Mouse (Mus musculus): ENCODE measurements around the gene Pcdh9. TPM values are rescaled to one million over a fixed set of nuclear protein-coding genes. Genes with fewer than 3 reads are reported as not detected.

Gene Pcdh9
- polyA plus RNA-seq, 1 experiment from 2014 or later = 40.4 TPM

DNA sequence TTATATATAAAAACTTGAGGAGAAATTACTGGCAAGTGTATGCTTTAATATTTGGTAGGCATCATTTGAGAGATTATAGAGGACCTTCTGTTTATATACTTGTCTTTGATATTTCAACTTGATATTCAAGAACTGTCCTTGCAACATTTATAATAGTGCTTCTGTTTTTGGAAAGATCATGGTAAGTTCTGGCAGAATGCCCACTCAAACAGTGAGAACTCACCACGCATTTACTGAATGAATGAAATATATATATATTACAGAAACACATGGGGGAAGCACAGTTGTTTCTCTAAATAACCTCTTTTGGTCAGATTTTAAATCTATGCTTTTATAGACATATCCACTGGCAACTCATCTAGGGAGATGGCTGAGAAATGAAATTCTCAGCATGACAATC is 164.7 kb downstream of the Pcdh9 start:
- H3K9ac ChIP-seq (ENCODE audit: low read length) = no peak overlapping the region
- peak; percentile 19 for DNase-seq (ENCODE audit: low spot score, missing footprints)
- H3K4me1 ChIP-seq (ENCODE audit: control insufficient read depth, insufficient read depth, low read length) = no peaks in the 10 kb centered on the region
- no peak for ATAC-seq (ENCODE audit: low FRiP score)
- H3K27me3 ChIP-seq (ENCODE audit: control insufficient read depth, insufficient read depth, low read length) = no peaks in the 10 kb centered on the region
- no peaks in the 10 kb centered on the region for H3K9me3 ChIP-seq (ENCODE audit: control insufficient read depth, low read length)
- H3K4me3 ChIP-seq (ENCODE audit: low read depth, low read length) = no peak overlapping the region
- 82% methylated on average over 1 of the region's 1 CpGs for WGBS
- no peak overlapping the region for H3K27ac ChIP-seq (ENCODE audit: low read depth, low read length)
- H3K4me2 ChIP-seq = no peak overlapping the region
- H3K36me3 ChIP-seq (ENCODE audit: control insufficient read depth, insufficient read depth, low read length) = no peaks in the 10 kb centered on the region

DNA sequence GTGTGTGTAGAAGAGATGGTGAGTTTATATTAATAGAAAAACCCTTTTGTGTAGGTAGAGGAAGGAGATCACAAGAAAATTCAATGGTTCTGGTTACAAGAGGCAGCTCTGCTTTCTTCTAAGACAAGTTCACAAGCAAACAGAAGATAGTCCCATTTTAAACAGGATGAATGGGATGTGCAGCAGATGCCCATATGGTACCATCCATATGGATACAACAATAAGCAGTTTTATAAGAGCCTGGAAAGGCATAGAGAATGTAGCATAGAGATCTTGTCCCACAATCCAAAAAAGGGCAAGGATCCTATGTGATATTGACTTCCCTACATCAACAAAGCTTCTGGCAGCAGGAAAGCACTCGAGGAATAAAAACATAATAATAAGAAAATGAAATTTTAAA is 171.3 kb downstream of the Pcdh9 start:
- Histone ChIP-seq H3K27me3 (ENCODE audit: control insufficient read depth, insufficient read depth, low read length) (no peaks in the 10 kb centered on the region), H3K36me3 (ENCODE audit: control insufficient read depth, insufficient read depth, low read length) (no peaks in the 10 kb centered on the region), H3K9me3 (ENCODE audit: control insufficient read depth, low read length) (no peaks in the 10 kb centered on the region), H3K4me1 (ENCODE audit: control insufficient read depth, insufficient read depth, low read length) (no peaks in the 10 kb centered on the region), H3K27ac (ENCODE audit: low read depth, low read length) (no peak overlapping the region), H3K4me3 (ENCODE audit: low read depth, low read length) (no peak overlapping the region), H3K9ac (ENCODE audit: low read length) (no peak overlapping the region), H3K4me2 (no peak overlapping the region)
- no peak for ATAC-seq (ENCODE audit: low FRiP score)
- DNase-seq (ENCODE audit: low spot score, missing footprints) = peak; percentile 80
- 71% methylated on average over 1 of the region's 1 CpGs for WGBS

DNA sequence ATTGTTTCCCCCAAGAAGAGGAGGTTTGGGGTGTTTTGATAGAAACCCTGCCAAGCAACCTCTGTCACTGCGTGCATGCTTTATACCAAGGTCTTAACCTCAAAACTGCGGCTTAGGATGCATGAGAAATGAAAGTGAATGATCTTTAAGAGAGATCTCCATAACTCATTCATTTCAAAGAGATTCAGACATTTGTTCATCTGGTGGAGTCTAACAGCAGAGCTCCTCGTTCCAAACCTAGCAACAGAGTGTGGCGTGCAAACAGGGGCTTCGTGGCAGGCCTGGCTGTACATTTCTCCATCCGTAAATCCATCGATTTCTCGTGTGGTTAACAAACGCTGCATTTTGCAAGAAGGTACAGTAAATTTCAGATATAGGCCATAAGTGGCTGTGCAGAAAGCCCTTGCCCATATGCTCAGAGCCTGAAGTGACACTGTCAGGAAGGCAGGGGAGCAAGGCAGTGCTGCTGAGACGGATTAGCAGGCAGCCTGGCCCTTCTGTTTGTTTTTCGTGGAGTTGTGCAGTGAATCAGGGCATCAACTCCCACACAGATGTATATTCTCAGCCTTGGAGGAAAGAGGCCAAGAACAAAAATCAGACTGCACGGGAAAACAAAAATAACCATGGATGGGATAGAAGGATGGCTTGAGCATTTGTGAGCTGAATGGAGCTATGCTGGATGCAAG is 177.1 kb downstream of the Pcdh9 start:
- Histone ChIP-seq H3K9me3 (ENCODE audit: control insufficient read depth, low read length) (no peaks in the 10 kb centered on the region), H3K36me3 (ENCODE audit: control insufficient read depth, insufficient read depth, low read length) (no peaks in the 10 kb centered on the region), H3K27me3 (ENCODE audit: control insufficient read depth, insufficient read depth, low read length) (no peaks in the 10 kb centered on the region), H3K27ac (ENCODE audit: low read depth, low read length) (0 out of 2 replicates have a peak overlapping the region, but pooled peaks have one; percentile 20), H3K4me2 (no peak overlapping the region), H3K4me3 (ENCODE audit: low read depth, low read length) (no peak overlapping the region), H3K4me1 (ENCODE audit: control insufficient read depth, insufficient read depth, low read length) (peaks cover 5% of the 10 kb centered on the region; the same call in 1 of the 2 replicates), H3K9ac (ENCODE audit: low read length) (no peak overlapping the region)
- 63% methylated on average over 12 of the region's 12 CpGs for WGBS
- peak; percentile 84 for DNase-seq (ENCODE audit: low spot score, missing footprints)
- peak; percentile 48; the same call in 1 of the 2 replicates for ATAC-seq (ENCODE audit: low FRiP score)

DNA sequence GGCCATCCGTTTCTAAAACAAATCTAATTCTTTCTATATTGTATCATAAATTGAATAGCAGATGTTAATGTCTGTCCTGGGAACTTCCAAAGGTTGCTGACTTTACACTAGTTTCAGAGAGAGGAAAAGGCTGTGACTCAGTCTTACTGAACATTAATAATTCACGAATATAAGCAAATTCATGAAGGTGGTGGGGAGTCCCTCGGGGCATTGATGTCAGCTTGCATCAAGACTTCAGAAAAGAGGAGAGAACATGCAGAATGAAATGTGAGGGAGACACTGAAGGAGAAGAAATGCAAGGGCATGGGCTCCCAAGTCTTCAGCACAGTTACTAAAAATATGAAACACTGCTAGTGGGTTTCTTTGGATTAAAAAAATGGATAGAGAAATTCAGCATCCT is 181.8 kb downstream of the Pcdh9 start:
- Histone ChIP-seq H3K27me3 (ENCODE audit: control insufficient read depth, insufficient read depth, low read length) (no peaks in the 10 kb centered on the region), H3K9me3 (ENCODE audit: control insufficient read depth, low read length) (no peaks in the 10 kb centered on the region), H3K4me3 (ENCODE audit: low read depth, low read length) (no peak overlapping the region), H3K36me3 (ENCODE audit: control insufficient read depth, insufficient read depth, low read length) (no peaks in the 10 kb centered on the region), H3K4me2 (no peak overlapping the region), H3K27ac (ENCODE audit: low read depth, low read length) (no peak overlapping the region), H3K4me1 (ENCODE audit: control insufficient read depth, insufficient read depth, low read length) (peaks cover 3% of the 10 kb centered on the region; the same call in 1 of the 2 replicates), H3K9ac (ENCODE audit: low read length) (no peak overlapping the region)
- no peak for DNase-seq (ENCODE audit: low spot score, missing footprints)
- WGBS = 78% methylated on average over 3 of the region's 3 CpGs
- ATAC-seq (ENCODE audit: low FRiP score) = no peak

DNA sequence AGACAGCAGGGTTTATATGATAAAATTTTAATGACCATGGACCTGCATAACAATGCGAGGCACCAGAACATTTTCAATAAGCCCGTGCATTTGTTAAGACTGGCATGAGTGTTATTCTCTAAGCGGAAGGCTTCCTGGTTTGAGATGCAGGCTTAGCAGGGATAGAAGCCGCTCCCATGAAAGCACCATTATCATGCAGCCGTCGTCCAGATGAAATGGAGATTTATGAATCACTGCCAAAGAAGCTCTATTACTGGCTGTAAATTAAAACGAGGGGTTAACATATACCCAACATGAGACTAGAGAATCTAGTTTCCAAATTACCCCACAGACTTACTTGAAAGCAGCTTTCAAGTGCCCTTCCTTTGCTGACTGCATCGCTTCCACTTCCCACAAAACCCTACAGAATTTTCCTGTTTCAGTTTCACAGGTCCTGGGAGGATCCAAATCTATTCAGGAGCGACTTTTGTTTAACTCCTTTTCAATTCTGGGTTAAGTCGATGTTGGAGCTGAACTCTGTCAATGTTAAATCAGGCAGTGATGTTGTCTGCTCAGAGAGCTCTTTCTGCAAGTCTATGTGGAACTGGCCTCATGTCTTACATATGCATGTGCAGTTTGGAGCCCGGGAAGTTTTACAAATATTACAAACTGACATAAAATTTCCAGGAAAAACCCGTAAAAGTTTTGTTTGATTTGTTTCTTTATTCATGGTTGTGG is 188.9 kb downstream of the Pcdh9 start:
- ATAC-seq (ENCODE audit: low FRiP score) (peak; percentile 81), DNase-seq (ENCODE audit: low spot score, missing footprints) (peak; percentile 89)
- no peaks in the 10 kb centered on the region for H3K9me3 ChIP-seq (ENCODE audit: control insufficient read depth, low read length)
- no peaks in the 10 kb centered on the region for H3K36me3 ChIP-seq (ENCODE audit: control insufficient read depth, insufficient read depth, low read length)
- H3K27ac ChIP-seq (ENCODE audit: low read depth, low read length) = no peak overlapping the region
- WGBS = 34% methylated on average over 12 of the region's 12 CpGs
- H3K27me3 ChIP-seq (ENCODE audit: control insufficient read depth, insufficient read depth, low read length) = no peaks in the 10 kb centered on the region
- H3K4me1 ChIP-seq (ENCODE audit: control insufficient read depth, insufficient read depth, low read length) = peaks cover 7% of the 10 kb centered on the region
- H3K4me2 ChIP-seq = peak overlapping the region; percentile 4; the same call in 1 of the 2 replicates
- H3K9ac ChIP-seq (ENCODE audit: low read length) = no peak overlapping the region; the same call in 1 of the 2 replicates
- no peak overlapping the region for H3K4me3 ChIP-seq (ENCODE audit: low read depth, low read length)

DNA sequence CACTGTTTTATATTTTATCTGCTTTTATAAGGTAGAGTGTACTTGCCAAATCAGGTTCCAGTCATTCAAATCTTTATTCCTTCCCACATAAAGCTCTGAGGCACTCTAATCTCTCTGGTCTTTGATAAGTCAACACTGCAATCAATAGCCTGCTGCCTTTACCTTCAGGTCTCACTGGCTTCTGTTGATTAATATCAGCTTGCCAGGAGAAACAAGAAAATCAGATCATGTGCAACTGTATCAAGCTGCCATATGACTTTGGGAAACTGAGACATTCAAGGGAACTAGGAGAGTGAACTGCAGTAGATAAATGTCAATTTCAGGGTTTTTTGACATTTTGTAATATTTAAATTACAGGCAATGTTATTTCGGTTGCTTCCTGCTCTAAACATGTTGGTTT is 189.6 kb downstream of the Pcdh9 start:
- H3K27ac ChIP-seq (ENCODE audit: low read depth, low read length) = no peak overlapping the region
- no peaks in the 10 kb centered on the region for H3K27me3 ChIP-seq (ENCODE audit: control insufficient read depth, insufficient read depth, low read length)
- no peaks in the 10 kb centered on the region for H3K36me3 ChIP-seq (ENCODE audit: control insufficient read depth, insufficient read depth, low read length)
- H3K4me1 ChIP-seq (ENCODE audit: control insufficient read depth, insufficient read depth, low read length) = peaks cover 7% of the 10 kb centered on the region
- no peaks in the 10 kb centered on the region for H3K9me3 ChIP-seq (ENCODE audit: control insufficient read depth, low read length)
- DNase-seq (ENCODE audit: low spot score, missing footprints) = peak; percentile 85
- no peak overlapping the region for H3K4me3 ChIP-seq (ENCODE audit: low read depth, low read length)
- peak overlapping the region; percentile 4; the same call in 1 of the 2 replicates for H3K4me2 ChIP-seq
- no peak overlapping the region for H3K9ac ChIP-seq (ENCODE audit: low read length)
- WGBS = 74% methylated on average over 1 of the region's 1 CpGs
- peak; percentile 38; the same call in 1 of the 2 replicates for ATAC-seq (ENCODE audit: low FRiP score)

DNA sequence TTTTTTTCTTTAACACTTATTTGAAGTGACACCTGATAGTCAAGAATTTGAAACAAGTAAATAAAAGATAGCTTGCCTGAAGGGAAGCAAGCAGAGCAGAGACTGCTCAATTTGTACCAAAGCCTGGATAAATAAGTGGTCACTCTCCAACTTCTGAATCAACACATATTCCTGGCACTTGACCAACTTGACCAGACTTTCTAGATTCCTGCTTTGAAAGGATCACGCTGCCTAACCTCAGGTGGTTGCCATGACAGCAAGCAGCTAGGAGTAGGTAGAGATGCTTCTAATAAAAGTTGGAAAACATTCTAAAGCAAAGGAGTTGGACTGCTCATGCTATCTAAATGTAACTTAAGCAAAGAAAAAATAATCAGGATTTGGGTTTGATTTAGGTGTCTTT is 205.8 kb downstream of the Pcdh9 start:
- 58% methylated on average over 1 of the region's 1 CpGs for WGBS
- no peak for DNase-seq (ENCODE audit: low spot score, missing footprints)

DNA sequence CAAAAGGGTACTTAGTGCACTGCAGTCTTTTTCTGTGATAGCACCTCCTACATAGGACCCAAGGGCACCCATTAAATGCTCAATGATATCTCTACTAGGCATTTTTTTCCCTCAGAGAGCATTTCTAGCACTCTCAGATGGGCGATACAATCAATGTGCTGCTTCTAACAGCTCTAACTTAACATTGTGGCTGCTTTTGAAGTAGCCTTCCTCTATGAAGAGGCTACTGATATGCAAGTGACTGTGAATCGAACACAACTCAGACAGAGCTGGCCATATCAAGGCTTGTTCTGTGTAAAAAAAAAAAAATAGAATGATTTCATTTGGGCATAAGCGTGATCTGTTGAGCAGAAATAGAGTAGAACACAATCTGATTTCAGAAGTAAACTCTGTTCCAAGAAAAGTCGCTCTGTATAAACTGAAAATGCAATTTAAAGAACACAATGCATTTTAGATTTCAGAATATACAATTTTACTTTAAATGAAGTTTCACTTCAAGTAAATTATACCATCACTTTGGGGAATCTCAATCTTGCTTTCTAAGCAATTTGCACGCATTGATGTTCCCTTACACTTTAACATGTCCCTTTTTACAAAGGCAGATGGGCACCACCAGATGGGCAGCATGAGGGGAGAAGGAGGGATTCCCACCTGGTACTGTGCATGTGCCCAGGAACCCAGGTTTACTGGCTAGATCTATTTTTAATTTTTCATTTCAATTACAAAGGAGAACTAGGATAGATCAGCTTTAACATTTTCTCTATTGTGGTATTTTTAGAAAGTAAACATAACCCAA is 215.0 kb downstream of the Pcdh9 start:
- Histone ChIP-seq H3K4me3 (ENCODE audit: low read depth, low read length) (no peak overlapping the region), H3K4me1 (ENCODE audit: control insufficient read depth, insufficient read depth, low read length) (no peaks in the 10 kb centered on the region), H3K9me3 (ENCODE audit: control insufficient read depth, low read length) (no peaks in the 10 kb centered on the region), H3K9ac (ENCODE audit: low read length) (no peak overlapping the region), H3K27me3 (ENCODE audit: control insufficient read depth, insufficient read depth, low read length) (no peaks in the 10 kb centered on the region), H3K36me3 (ENCODE audit: control insufficient read depth, insufficient read depth, low read length) (no peaks in the 10 kb centered on the region), H3K4me2 (no peak overlapping the region), H3K27ac (ENCODE audit: low read depth, low read length) (no peak overlapping the region)
- DNase-seq (ENCODE audit: low spot score, missing footprints) = no peak
- WGBS = 86% methylated on average over 5 of the region's 5 CpGs
- no peak for ATAC-seq (ENCODE audit: low FRiP score)

More for the DNA sequence above, 205.8 kb downstream of the Pcdh9 start:
- H3K9me3 ChIP-seq (ENCODE audit: control insufficient read depth, low read length) = no peaks in the 10 kb centered on the region
- H3K4me3 ChIP-seq (ENCODE audit: low read depth, low read length) = no peak overlapping the region
- no peak overlapping the region for H3K4me2 ChIP-seq
- H3K4me1 ChIP-seq (ENCODE audit: control insufficient read depth, insufficient read depth, low read length) = no peaks in the 10 kb centered on the region
- no peaks in the 10 kb centered on the region for H3K36me3 ChIP-seq (ENCODE audit: control insufficient read depth, insufficient read depth, low read length)
- no peak for ATAC-seq (ENCODE audit: low FRiP score)
- no peaks in the 10 kb centered on the region for H3K27me3 ChIP-seq (ENCODE audit: control insufficient read depth, insufficient read depth, low read length)
- H3K9ac ChIP-seq (ENCODE audit: low read length) = no peak overlapping the region
- no peak overlapping the region for H3K27ac ChIP-seq (ENCODE audit: low read depth, low read length)
